Mouse (Mus musculus) brain, embryonic 14.5 days (tissue): ENCODE data around the gene Rprd1b.
"Not testable (repeated sequence)": the region's sequence is repeated elsewhere in the genome, so short reads cannot be mapped to it uniquely, and the experiment has no call there.

ENCODE experiments used
- CTCF ChIP-seq: fragments of 200-500 bp; IDR thresholded peaks from 2 replicates; pipeline ENCODE4 v1.5.1; 2012; ENCODE audit warnings: inconsistent platforms, mild to moderate bottlenecking, moderate library complexity, borderline replicate concordance; ENCODE audit not compliant: insufficient read depth, insufficient read length; ENCODE audit errors: extremely low read depth
- POLR2A ChIP-seq: fragments of 200-500 bp; IDR thresholded peaks from 2 replicates; pipeline ENCODE4 v1.6.1; 2012; ENCODE audit warnings: mild to moderate bottlenecking, inconsistent platforms, borderline replicate concordance; ENCODE audit not compliant: poor library complexity, insufficient read depth, insufficient read length, severe bottlenecking; ENCODE audit errors: extremely low read depth

DNA sequence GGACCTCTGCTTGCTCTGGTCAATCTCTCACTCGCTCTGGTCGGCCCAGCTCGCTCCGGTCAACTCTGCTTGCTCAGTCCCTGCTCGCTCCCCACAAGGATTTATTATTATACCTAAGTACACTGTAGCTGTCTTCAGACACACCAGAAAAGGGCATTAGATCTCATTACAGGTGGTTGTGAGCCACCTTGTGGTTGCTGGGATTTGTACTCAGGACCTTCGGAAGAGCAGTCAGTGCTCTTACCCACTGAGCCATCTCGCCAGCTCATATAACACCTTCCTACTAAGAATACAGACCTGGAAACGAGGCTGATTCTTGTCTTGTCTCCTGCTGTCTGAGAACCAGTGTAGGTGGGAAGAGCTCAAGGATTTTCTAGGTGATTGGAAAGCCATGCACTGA, 27.1 kb downstream of the Rprd1b start:
- TF ChIP-seq POLR2A, CTCF: not testable (repeated sequence)
